8 mouse cellular contexts compared by ENCODE assay signal in the genomic region with DNA sequence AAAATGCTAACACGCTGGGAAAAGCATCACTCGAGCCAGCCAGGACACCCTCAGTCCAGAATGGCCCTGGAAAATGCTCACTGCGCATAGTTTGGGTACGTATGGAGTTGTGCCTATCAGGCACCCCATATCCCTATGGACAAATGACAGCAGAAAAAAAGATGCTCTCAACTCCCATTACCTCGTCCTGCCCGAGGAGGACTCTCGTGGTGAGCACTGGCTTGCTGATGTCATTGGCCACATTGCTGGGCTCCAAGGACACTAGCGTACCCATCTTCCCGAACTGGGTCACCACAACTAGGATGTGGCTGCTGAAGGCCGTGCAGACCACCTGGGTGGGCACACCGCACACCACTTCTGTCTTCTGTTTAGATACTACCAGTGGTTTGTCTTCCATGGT. TPM values are rescaled to one million over a fixed set of nuclear protein-coding genes. Genes with fewer than 3 reads are reported as not detected.
A peak's percentile ranks its signal among the peaks of the same experiment; 100 is the strongest.
DNase-seq lines count a peak whose midpoint lies in the region; ATAC-seq and TF ChIP-seq lines count a peak whose summit lies in the region.

No protein-coding gene starts in this region.

- no peak for ATAC-seq in heart, embryonic 13.5 days (ENCODE audit: extremely low read depth, insufficient number of reproducible peaks, low FRiP score, low TSS enrichment)
- ATAC-seq in G1E (ENCODE audit: extremely low read depth, insufficient number of reproducible peaks, low FRiP score, poor library complexity, severe bottlenecking) = no peak
- ATAC-seq in heart, postnatal 0 days (ENCODE audit: insufficient read depth, low read depth) = no peak
- 0 out of 2 replicates have a peak, but pooled peaks have one; percentile 20 for ATAC-seq in megakaryocyte-erythroid progenitor cell, adult 5-6 weeks (replicated peaks; ENCODE audit: low FRiP score, low TSS enrichment, poor library complexity, severe bottlenecking)

- H3K4me1 ChIP-seq in heart, embryonic 13.5 days = peaks cover 11% of the 10 kb centered on the region
- peaks cover 64% of the 10 kb centered on the region for H3K4me1 ChIP-seq in G1E (ENCODE audit: insufficient read depth, low read depth, low read length)
- peaks cover 8% of the 10 kb centered on the region for H3K4me1 ChIP-seq in heart, postnatal 0 days (ENCODE audit: control insufficient read depth, insufficient read depth)

- no peaks in the 10 kb centered on the region for H3K9me3 ChIP-seq in heart, embryonic 13.5 days
- no peaks in the 10 kb centered on the region for H3K9me3 ChIP-seq in G1E (replicated peaks)
- H3K9me3 ChIP-seq in heart, postnatal 0 days (replicated peaks; ENCODE audit: control insufficient read depth, low read length) = no peaks in the 10 kb centered on the region

- peak overlapping the region; percentile 77 for H3K4me2 ChIP-seq in heart, embryonic 13.5 days
- peak overlapping the region; percentile 87 for H3K4me2 ChIP-seq in heart, postnatal 0 days (ENCODE audit: low read depth, low read length)

- TF ChIP-seq EP300 in heart, postnatal 0 days (IDR thresholded peaks at IDR 0.05; ENCODE audit: low read depth) = no peak

- H3K4me3 ChIP-seq in heart, embryonic 13.5 days = peak overlapping the region; percentile 96
- peak overlapping the region; percentile 90 for H3K4me3 ChIP-seq in G1E (ENCODE audit: low read depth, low read length)
- peak overlapping the region; percentile 97 for H3K4me3 ChIP-seq in heart, postnatal 0 days (ENCODE audit: low read depth, low read length)

- no peak overlapping the region for H3K27ac ChIP-seq in heart, embryonic 13.5 days (replicated peaks)
- H3K27ac ChIP-seq in heart, postnatal 0 days (ENCODE audit: low read depth) = peak overlapping the region; percentile 74; the same call in 1 of the 2 replicates

- no peak for DNase-seq in heart, adult 8-10 months (ENCODE audit: low spot score)
- DNase-seq in G1E (ENCODE audit: low spot score) = no peak
- DNase-seq in heart, postnatal 0 days (ENCODE audit: low spot score) = no peak
- DNase-seq in embryo, embryonic 10 days (ENCODE audit: low spot score) = no peak
- DNase-seq in right cerebral cortex, postnatal 4 days = no peak
- no peak for DNase-seq in cerebellum, postnatal 36 days

- WGBS in heart, embryonic 13.5 days = 43% methylated on average over 11 of the region's 11 CpGs
- WGBS in heart, postnatal 0 days = 40% methylated on average over 11 of the region's 11 CpGs

- 0 out of 2 replicates have a peak, but pooled peaks cover 11% of the 10 kb centered on the region for H3K27me3 ChIP-seq in heart, embryonic 13.5 days (replicated peaks)
- no peaks in the 10 kb centered on the region for H3K27me3 ChIP-seq in G1E (ENCODE audit: insufficient read depth, low read length)
- H3K27me3 ChIP-seq in heart, postnatal 0 days (ENCODE audit: control insufficient read depth, insufficient read depth, low read length) = no peaks in the 10 kb centered on the region

- H3K9ac ChIP-seq in heart, embryonic 13.5 days = peak overlapping the region; percentile 94
- peak overlapping the region; percentile 75 for H3K9ac ChIP-seq in heart, postnatal 0 days (replicated peaks; ENCODE audit: low read depth, low read length)

- H3K36me3 ChIP-seq in heart, embryonic 13.5 days = peaks cover 35% of the 10 kb centered on the region
- peaks cover 50% of the 10 kb centered on the region for H3K36me3 ChIP-seq in G1E (replicated peaks)
- peaks cover 18% of the 10 kb centered on the region; the same call in 1 of the 2 replicates for H3K36me3 ChIP-seq in heart, postnatal 0 days (replicated peaks; ENCODE audit: control insufficient read depth, insufficient read depth, low read length)

- TF ChIP-seq CTCF in G1E (IDR thresholded peaks at IDR 0.05; ENCODE audit: low read depth, low read length) = no peak
- no peak for TF ChIP-seq CTCF in heart, postnatal 0 days (IDR thresholded peaks at IDR 0.05; ENCODE audit: low read depth)

RNA-seq across cellular contexts. Expression of a gene that starts 0.3 kb away (rescaled TPM):
- polyA plus RNA-seq in heart, embryonic 13.5 days (2015; fragmentation: Nextera tagmentation; extraction: Ambion mirVana) = 0.31 TPM in 1 of 2 replicates, not detected in the other
- total RNA-seq in heart, adult 8-10 months (2022) = not detected
- total RNA-seq in G1E (2014; fragmentation: Nextera tagmentation) (not detected in 2 replicates), G1E (2017) (not detected in 2 replicates)
- polyA plus RNA-seq in G1E (2012) = not detected in 2 replicates
- total RNA-seq in heart, postnatal 0 days (2014; rRNA removed; ENCODE audit: low replicate concordance) = not detected in 2 replicates
- not detected in 2 replicates for polyA plus RNA-seq in heart, postnatal 0 days (2015; fragmentation: Nextera tagmentation; extraction: Ambion mirVana)
- not detected in 2 replicates for total RNA-seq in megakaryocyte-erythroid progenitor cell, adult 5-6 weeks (2014; fragmentation: Nextera tagmentation)
- total RNA-seq in megakaryocyte-erythroid progenitor cell, adult 5-6 weeks (2017) = not detected in 2 replicates

RNA-seq across cellular contexts. Expression of a gene that starts 0.7 kb away (rescaled TPM):
- polyA plus RNA-seq in heart, embryonic 13.5 days (2015; fragmentation: Nextera tagmentation; extraction: Ambion mirVana) = 41.3 and 48.0 TPM in 2 replicates
- 10 to 100 TPM in 1 of 4 experiments, 1 to 10 TPM in 3; 7.0 to 10.6 (median 9.1) TPM for total RNA-seq in heart, adult 8-10 months (2022)
- total RNA-seq in G1E (2014; fragmentation: Nextera tagmentation) (14.0 and 17.5 TPM in 2 replicates), G1E (2017) (29.3 and 34.7 TPM in 2 replicates)
- 50.3 and 52.7 TPM in 2 replicates for polyA plus RNA-seq in G1E (2012)
- 20.1 and 43.2 TPM in 2 replicates for total RNA-seq in heart, postnatal 0 days (2014; rRNA removed; ENCODE audit: low replicate concordance)
- polyA plus RNA-seq in heart, postnatal 0 days (2015; fragmentation: Nextera tagmentation; extraction: Ambion mirVana) = 33.9 and 34.3 TPM in 2 replicates
- 95.3 and 101 TPM in 2 replicates for total RNA-seq in megakaryocyte-erythroid progenitor cell, adult 5-6 weeks (2014; fragmentation: Nextera tagmentation)
- 12.7 and 16.0 TPM in 2 replicates for total RNA-seq in megakaryocyte-erythroid progenitor cell, adult 5-6 weeks (2017)

RNA-seq across cellular contexts. Expression of a gene that starts 6.2 kb away (rescaled TPM):
- 0.37 and 0.55 TPM in 2 replicates for polyA plus RNA-seq in heart, embryonic 13.5 days (2015; fragmentation: Nextera tagmentation; extraction: Ambion mirVana)
- total RNA-seq in heart, adult 8-10 months (2022) = under 1 TPM in 3 of 4 experiments, not detected in 1; 0.22 to 0.87 (median 0.47) TPM
- total RNA-seq in G1E (2014; fragmentation: Nextera tagmentation) (2.4 and 3.4 TPM in 2 replicates), G1E (2017) (1.0 and 1.3 TPM in 2 replicates)
- 4.2 and 5.7 TPM in 2 replicates for polyA plus RNA-seq in G1E (2012)
- total RNA-seq in heart, postnatal 0 days (2014; rRNA removed; ENCODE audit: low replicate concordance) = 0.31 and 9.3 TPM in 2 replicates
- 0.10 and 0.29 TPM in 2 replicates for polyA plus RNA-seq in heart, postnatal 0 days (2015; fragmentation: Nextera tagmentation; extraction: Ambion mirVana)
- not detected in 2 replicates for total RNA-seq in megakaryocyte-erythroid progenitor cell, adult 5-6 weeks (2014; fragmentation: Nextera tagmentation)
- 2.0 TPM in 1 of 2 replicates, not detected in the other for total RNA-seq in megakaryocyte-erythroid progenitor cell, adult 5-6 weeks (2017)

RNA-seq across cellular contexts. Expression of a gene that starts 34.6 kb away (rescaled TPM):
- polyA plus RNA-seq in heart, embryonic 13.5 days (2015; fragmentation: Nextera tagmentation; extraction: Ambion mirVana) = 17.6 and 21.7 TPM in 2 replicates
- 10 to 100 TPM; 27.3 to 35.9 (median 33.9) TPM for total RNA-seq in heart, adult 8-10 months (2022)
- total RNA-seq in G1E (2014; fragmentation: Nextera tagmentation) (6.6 and 14.6 TPM in 2 replicates), G1E (2017) (24.9 and 30.9 TPM in 2 replicates)
- polyA plus RNA-seq in G1E (2012) = 34.5 and 39.6 TPM in 2 replicates
- 36.8 and 41.2 TPM in 2 replicates for total RNA-seq in heart, postnatal 0 days (2014; rRNA removed; ENCODE audit: low replicate concordance)
- polyA plus RNA-seq in heart, postnatal 0 days (2015; fragmentation: Nextera tagmentation; extraction: Ambion mirVana) = 15.6 and 16.7 TPM in 2 replicates
- 23.8 and 24.3 TPM in 2 replicates for total RNA-seq in megakaryocyte-erythroid progenitor cell, adult 5-6 weeks (2014; fragmentation: Nextera tagmentation)
- 40.1 and 49.3 TPM in 2 replicates for total RNA-seq in megakaryocyte-erythroid progenitor cell, adult 5-6 weeks (2017)

RNA-seq across cellular contexts. Expression of a gene that starts 50.5 kb away (rescaled TPM):
- 15.6 and 19.1 TPM in 2 replicates for polyA plus RNA-seq in heart, embryonic 13.5 days (2015; fragmentation: Nextera tagmentation; extraction: Ambion mirVana)
- 10 to 100 TPM; 39.2 to 43.9 (median 40.1) TPM for total RNA-seq in heart, adult 8-10 months (2022)
- 67.6 and 84.0 TPM in 2 replicates for total RNA-seq in G1E (2014; fragmentation: Nextera tagmentation)
- 22.1 and 25.2 TPM in 2 replicates for total RNA-seq in G1E (2017)
- 108 and 115 TPM in 2 replicates for polyA plus RNA-seq in G1E (2012)
- 61.7 and 92.0 TPM in 2 replicates for total RNA-seq in heart, postnatal 0 days (2014; rRNA removed; ENCODE audit: low replicate concordance)
- 9.8 and 10.6 TPM in 2 replicates for polyA plus RNA-seq in heart, postnatal 0 days (2015; fragmentation: Nextera tagmentation; extraction: Ambion mirVana)
- total RNA-seq in megakaryocyte-erythroid progenitor cell, adult 5-6 weeks (2014; fragmentation: Nextera tagmentation) = 106 and 117 TPM in 2 replicates
- 33.9 and 34.7 TPM in 2 replicates for total RNA-seq in megakaryocyte-erythroid progenitor cell, adult 5-6 weeks (2017)
